Mouse (Mus musculus): Measurements from ENCODE around the gene Banf1. TPM values are rescaled to one million over a fixed set of nuclear protein-coding genes. Genes with fewer than 3 reads are reported as not detected.
"Not testable (repeated sequence)": the region's sequence is repeated elsewhere in the genome, so short reads cannot be mapped to it uniquely, and the experiment has no call there.

Banf1 gene
- 100 to 1,000 TPM; 116 to 124 TPM for total RNA-seq (2021)
- long read RNA-seq, experiment 1, transcript Banf1-202 (3 exons, 758 nt) = minor isoform, 13 of 365 reads
- long read RNA-seq, experiment 1, transcript Banf1-201 (3 exons, 1,261 nt) = major isoform, 140 of 365 reads
- long read RNA-seq, experiment 1, partial matches to known transcripts = 194 of 365 reads
- long read RNA-seq, experiment 1, other reads (novel, unspliced or antisense) = 17 of 365 reads
- long read RNA-seq, experiment 2, transcript Banf1-201 (3 exons, 1,261 nt) = major isoform, 165 of 382 reads
- long read RNA-seq, experiment 2, transcript Banf1-202 (3 exons, 758 nt) = minor isoform, 14 of 382 reads
- long read RNA-seq, experiment 2, partial matches to known transcripts = 190 of 382 reads
- long read RNA-seq, experiment 2, other reads (novel, unspliced or antisense) = 10 of 382 reads

DNA sequence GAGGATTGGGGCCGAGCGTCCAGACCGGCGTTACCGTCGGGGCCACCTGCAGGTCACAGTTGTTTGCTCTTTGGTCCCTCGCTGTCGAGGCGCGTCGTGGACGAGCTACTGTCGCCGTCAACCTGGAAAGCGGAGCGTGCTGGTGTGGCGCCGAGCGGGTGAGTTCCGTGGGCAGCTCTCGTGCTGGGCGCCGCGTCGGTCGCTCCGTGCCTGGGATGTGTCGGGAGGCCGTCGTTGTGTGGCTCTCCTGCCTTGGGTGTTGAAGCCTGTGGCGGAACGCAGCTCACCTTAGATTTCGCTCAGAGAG, at the start of gene Banf1:
Gene Banf1, minus strand, starts transcription at position 116 of the 307 bp plus-strand sequence.
- DNase-seq = no peak
- intact Hi-C loops (cut with DNase I) = no loop called here

DNA sequence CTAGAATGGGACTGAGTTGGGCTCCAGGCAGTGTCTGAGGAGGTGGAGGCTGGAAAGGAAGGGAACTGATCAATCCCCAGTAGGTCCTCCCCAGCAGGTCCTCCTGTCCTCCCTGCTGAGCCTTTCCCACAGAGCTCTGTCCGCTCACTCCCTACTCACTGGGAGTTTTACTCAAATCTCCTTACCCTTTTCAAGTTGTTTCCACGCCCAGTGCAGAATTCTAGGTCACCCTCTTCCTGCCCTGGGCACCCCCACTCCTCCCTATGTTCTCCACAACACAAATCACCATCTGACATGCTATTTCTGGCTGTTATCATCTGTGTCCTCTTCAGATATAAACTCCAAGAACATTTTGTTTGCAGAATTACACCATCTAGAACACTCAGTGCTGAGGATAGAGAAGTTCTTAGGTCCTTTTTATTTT, 47.6 kb upstream of the Banf1 start:
- intact Hi-C loops (cut with DNase I) = no loop called here
- no peak for DNase-seq

DNA sequence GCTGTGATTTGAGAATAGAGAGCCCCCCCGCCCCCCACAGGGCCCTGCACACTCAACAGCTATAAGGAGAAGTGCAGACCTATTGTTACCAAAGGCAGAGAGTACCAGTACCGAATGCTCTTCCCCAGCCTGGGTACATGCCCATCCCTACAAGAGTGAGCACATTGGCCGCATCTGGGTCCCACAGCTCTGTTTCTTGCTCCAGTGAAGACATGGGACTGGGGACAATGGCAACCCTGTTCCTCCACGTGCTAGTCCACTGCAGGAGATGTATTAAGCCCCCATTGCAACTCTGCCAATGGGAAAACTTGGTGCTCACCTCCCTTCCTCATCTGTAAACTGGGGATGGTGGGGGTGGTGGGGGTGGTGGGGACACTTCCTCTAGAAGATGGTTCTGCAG, 46.9 kb upstream of the Banf1 start:
- no peak for DNase-seq

DNA sequence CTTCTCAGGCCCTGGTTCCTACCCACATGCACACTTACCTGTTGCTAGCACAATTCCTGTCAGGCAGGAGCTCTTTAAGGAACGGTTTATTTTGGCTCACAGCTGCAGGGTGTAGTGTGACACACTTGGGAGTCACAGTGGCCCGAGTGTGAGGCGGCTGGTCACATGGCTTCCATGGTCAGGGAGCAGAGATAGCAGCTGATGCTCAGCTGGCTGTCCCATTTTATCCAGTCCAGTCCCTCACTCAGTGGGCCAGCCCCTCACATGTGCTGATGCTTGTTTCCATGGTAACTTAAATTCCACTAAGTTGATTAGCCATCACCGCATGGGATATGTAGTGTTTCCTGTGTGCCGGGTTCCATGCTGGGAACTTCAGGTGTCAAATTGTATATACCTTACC, 45.0 kb upstream of the Banf1 start:
- intact Hi-C loops (cut with DNase I) = no loop called here
- DNase-seq = no peak

More for the DNA sequence above, 46.9 kb upstream of the Banf1 start:
- intact Hi-C loops (cut with DNase I) = no loop called here

DNA sequence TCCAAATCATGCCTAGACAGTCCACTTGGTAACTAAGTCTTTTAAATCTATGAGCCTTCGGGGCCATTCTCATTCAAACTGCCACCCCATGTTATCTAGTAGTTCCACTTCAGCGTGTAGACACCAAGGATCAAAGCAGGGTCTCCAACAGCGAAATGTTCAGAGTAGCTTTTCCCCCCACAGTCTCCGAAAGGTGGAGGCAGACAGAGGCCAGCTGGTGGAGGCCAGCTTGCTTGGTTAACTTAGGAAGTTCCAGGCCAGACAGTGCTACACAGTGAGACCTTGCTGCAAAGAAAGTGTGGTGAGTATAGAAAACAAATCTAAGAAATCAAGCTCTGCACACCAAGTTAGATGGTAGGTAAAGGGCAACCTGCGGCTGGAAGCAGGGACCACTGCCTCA, 43.7 kb upstream of the Banf1 start:
- intact Hi-C loops (cut with DNase I) = no loop called here
- no peak for DNase-seq

DNA sequence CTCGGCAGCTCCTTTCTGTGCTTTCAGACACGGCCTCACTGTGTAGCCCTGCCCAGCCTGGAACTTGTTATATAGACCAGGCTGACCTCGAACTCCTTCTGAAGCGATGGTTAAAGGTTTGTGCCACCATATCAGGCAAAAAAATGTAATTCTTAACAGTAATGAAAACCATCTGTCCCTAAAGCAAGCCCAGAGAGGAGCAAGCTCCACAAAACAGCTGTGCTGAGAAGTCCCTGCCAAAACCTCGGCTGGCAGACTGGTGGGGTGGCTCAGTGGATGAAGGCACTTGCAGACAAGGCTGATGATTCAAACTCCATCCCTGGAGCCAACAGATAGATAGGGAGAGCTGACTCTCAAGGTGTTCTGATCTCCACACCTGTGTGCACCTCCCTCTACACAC, 42.1 kb upstream of the Banf1 start:
- intact Hi-C loops (cut with DNase I) = no loop called here
- DNase-seq = no peak

DNA sequence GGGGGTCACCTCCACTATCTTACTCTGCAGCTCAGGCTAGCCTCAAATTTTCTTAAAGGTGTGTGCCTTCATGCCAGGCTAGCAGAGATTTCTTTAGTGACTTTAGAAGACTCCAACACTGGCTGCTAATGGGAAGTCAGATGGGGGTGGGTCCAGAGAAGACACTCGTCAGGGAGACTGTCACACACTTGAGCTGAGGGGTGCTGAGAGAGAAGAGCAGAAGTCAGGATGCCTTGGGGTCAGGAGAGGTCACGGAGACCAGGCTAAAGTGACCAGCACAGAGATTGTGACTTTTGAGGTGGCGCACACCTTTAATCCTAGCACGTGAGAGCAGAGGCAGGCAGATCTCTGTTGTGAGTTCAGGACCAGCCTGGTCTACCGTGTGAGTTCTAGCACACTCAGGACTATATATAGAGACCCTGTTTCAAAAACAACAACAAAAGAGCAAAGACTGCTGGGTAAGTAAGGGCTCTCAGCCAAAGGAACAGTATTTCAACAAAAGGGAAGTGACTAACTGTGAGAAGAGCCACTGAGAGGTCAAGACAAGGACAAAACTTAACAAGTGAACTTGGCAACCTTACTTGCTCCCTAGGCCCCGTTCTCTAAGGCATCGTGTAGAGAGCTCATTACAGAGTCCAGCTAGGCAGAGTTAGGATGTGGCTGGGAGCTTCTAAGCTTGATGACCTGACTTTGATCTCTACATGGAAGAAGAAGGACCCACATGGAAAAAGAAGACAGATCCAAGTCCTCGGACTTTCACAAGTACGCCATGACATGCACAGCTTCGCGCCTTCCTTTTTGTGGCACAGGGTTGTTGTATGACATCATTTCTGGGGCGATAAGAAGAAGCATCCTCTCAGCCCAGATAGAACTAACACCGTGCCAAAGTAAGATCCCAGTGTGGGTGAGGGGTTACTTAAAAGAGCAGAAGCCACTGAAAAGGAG, 41.4 kb upstream of the Banf1 start:
- no peak for DNase-seq
- intact Hi-C loops (cut with DNase I) = no loop called here

DNA sequence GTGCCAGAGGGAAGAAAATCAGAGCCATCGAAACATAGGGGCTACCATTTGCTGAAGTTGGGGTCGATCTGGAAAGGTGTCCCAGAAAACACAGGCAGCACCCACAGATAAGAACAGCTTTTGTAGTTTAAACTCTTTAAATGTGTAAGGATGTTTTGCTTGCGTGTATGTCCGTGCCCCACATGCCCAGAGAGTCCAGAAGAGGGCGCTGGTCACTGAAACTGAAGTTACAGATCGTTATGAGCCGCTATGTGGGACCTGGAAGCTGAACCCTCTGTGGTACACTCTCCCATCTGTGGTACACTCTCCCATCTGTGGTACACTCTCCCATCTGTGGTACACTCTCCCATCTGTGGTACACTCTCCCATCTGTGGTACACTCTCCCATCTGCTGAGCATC, 40.2 kb upstream of the Banf1 start:
- intact Hi-C loops (cut with DNase I) = no loop called here
- DNase-seq = peak in 1 of 2 experiments; percentile 56

DNA sequence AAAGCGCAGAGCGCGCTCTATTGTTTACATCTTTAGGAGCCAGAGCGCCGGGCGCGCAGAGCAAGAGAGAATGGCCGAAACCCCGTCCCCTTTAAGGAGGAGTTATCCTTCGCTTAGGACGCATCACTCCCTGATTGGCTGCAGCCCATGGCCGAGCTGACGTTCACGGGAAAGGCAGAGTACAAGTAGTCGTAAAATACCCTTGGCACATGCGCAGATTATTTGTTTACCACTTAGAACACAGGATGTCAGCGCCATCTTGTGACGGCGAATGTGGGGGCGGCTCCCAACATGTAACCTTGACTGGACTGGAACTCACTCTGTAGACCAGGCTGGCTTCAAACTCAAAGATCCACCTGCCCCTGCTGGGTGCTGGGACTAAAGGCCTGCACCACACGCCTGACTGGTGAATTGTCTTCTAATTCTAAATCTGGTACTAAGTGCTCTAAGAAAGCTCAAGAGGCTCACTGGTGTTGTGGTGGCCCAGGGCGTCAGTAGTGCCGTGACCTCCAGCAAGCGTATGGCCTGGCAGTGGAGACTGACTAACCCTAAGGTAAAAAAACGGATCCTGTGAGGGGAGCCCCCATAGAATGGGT, 39.7 kb upstream of the Banf1 start:
- intact Hi-C loops (cut with DNase I); DNase-seq: not testable (repeated sequence)

DNA sequence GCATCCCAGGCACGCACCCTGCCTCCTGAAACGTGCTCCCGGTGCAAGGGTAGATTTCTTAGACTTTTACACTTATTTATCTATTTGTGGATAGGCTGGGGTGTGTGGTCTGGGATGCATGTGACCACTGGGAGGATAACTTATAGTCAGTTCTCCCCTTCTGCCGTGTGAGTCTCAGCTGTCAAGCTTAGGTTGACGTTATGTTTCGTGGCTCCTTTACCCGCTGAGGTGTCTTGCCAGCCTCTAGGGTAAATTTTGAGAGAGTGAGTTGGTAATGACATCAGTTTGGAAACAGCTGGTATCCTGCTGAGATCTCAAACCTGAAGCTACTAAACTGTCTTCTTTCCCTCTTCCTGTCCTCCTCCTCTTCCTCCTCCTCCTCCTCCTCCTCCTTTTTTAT, 39.0 kb upstream of the Banf1 start:
- DNase-seq = no peak
- intact Hi-C loops (cut with DNase I) = no loop called here

DNA sequence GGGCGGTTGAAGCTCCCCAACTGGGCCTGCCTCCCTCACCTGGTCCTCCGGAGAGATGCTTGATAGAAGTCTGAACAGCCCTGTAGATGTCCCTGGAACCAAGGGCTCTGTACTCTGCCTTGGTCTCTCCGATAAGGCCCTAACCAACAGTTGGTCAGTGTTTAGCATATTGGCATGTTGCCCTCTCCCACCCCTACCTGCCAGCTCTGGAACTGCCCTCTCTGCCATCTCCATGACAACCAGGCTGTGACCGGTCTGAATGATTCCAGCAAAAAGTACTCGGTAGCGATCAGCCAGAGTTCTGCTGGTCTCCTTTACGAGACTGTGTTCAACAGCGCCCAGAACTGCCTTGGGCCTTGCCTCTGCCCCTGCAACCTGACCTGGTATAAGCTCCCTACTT, 35.3 kb upstream of the Banf1 start, which contains the start of gene Tsga10ip:
Gene Tsga10ip, minus strand, starts transcription at position 234 of the 400 bp plus-strand sequence.
- intact Hi-C loops (cut with DNase I) = no loop called here
- no peak for DNase-seq

DNA sequence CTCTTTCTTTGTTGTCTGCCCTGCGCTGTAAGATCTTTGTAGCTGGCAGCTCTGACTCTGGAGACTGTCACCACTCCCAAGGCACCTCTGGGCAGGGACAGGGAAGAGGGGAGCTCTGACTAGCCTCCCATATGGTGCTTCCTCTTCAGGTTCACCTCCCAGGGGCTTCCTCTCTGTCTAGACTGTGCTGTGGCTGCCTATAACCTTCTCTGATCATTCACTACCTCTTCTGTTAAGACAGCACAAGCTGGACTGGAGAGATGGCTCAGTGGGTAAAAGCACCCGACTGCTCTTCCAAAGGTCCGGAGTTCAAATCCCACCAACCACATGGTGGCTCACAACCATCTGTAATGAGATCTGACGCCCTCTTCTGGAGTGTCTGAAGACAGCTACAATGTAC, 34.1 kb upstream of the Banf1 start:
- intact Hi-C loops (cut with DNase I); DNase-seq: not testable (repeated sequence)

DNA sequence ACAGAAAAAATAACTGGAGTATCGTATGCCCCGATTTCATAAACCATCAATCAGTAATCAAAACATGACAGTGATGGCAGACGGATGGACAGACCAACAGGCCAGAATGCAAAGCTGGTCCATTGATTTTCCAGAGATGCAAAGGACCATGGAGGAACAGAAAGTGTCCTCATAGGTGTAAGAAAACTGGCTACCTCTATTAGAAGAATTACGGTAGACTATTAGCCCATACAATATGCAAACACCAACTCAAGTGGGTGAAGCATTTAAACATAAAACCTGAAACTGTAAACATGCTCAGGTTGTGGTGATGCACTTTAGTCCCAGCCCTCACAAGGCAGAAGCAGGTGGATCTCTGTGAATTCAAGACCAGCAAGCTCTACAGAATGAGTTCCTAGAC, 28.4 kb upstream of the Banf1 start:
- intact Hi-C loops (cut with DNase I) = no loop called here
- DNase-seq = no peak

DNA sequence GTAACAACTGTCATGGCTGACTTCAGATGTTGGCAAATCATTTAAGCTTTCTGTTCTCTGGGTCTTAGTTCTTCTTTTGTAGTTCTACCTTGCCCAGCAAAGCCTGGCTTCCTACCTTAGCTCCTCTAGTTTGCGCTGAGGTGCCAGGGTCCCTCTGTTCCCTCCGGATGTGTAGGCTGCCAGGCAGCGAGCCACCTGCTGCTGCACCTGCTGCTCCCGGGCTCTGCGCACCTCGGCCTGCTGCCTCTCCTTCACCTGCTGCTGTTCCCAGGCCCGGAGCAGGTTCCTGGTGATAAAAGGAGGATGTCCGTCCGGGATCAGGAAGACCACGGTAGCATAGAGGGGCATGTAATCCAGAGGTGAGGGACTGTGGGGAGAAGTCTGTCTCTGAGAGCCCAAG, 27.2 kb upstream of the Banf1 start:
- no peak for DNase-seq
- intact Hi-C loops (cut with DNase I) = no loop called here

DNA sequence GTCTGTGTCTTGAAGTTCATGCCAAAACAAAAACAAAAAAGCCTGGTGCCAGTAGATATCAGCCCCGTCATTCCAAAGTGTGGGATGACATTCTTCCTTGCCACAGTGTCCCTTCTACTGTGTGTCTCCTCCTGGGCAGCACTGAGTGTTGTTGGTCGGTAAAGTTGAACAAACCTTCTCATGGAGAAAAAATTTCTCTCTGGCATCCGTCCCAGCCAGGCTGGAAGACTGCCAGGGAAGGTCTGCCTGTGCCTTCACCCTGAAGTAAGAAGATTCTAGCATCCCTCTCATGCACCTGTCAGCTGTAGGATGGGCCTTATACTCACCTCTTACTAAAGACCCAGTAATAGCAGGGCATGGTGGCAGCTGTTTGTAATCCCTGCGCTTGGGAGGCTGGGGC, 25.9 kb upstream of the Banf1 start:
- intact Hi-C loops (cut with DNase I) = no loop called here
- DNase-seq = no peak

DNA sequence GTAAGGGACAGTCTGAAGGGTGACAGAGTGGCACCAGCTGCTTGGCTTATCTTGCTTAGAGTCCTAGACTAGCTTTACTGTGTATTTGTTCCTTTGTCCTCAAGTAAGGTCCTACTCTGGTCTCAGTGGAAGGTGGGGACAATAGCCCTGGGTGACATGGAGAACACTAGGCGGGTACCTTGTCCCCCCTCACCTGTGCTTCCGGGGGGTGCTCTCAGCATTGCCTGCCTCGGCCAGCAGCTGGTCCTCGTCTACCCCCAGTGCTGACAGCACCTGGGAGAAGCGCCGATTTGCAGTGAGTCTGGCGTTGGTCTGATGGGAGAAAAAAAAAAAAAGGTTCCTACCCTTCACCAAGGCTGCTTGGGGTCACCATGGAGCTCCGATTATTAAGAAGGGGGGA, 23.4 kb upstream of the Banf1 start:
- DNase-seq = no peak
- intact Hi-C loops (cut with DNase I) = no loop called here

DNA sequence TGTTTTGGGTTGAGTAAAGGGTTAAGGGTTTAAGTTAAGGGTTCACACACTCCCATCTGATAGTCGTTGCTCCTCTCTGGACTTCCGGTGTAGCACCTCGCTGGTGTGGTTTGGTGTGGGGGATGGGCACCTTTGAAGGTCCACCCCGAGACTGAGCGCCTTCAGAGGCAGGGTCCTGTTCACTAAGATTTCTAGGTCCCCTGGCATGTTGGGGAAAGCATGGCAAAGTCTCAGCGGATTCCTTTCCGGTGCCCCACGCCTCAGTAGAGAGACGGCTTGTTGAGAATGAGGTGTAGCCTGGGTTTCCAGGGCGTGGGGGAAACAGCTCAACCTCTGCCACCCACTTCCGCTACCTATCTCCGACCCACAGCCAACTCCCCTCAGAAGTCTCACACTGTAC, 22.7 kb upstream of the Banf1 start:
- intact Hi-C loops (cut with DNase I) = no loop called here
- no peak for DNase-seq

DNA sequence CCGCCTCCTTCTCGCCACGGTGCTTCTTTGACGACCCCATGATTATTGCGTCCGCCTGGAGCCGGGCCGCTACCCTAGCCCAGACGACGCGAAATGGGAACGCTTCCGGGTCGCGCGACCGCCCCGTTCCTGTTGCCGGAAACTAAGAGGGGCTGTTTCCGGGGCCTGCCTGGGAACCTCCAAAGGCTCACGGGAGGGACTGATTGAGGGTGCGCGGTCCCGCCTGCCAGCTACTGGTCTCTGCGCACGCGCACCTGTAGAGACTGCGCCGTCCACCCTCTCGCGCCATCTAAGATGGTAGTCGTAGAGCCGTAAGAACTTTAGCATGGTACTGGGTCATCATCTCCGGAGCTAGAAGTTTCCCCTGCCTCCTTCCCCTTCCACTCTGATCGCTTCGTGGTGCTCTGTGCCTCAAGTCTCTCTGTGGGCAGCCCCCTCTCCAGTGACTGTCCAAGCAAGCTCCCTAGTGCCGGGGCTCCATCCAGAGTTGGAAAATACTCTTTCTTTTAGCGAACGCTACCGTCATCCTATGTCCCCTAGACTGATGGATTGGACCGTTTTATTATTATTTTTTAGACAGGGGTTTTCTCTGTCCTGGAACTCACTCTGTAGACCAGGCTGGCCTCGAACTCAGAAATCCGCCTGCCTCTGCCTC, 21.7 kb upstream of the Banf1 start, which contains the start of gene Sart1:
Gene Sart1, minus strand, starts transcription at position 116 of the 655 bp plus-strand sequence.
- intact Hi-C loops (cut with DNase I) = loop anchor here (1.0 kb wide), 1 partner anchor 22 kb away; the partner anchor contains the start of gene Eif1ad
- peak; percentile 88 to 93 for DNase-seq

DNA sequence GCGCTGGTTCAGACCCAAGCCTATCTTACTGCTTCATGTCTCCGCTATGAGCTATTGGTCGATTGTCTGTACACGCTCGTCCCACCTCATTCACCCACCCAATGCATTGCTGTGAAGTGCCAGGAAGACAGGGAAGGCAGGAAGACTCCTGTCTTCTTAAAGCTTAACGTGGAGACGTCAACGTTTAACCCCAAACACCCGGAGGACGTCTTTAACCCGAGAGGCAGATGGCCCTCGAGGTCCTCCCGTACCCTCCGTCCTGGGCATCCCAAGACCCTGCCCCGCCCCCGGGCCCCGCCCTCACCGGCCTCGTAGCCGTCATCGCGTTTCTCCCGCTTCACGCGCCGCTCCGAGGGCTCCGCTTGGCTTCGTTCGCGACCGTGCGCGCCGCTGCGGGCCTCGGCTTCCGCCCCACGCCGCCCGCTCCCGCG, 21.1 kb upstream of the Banf1 start:
- intact Hi-C loops (cut with DNase I) = loop anchor here (1.0 kb wide), 1 partner anchor 22 kb away; the partner anchor contains the start of gene Eif1ad
- no peak for DNase-seq

DNA sequence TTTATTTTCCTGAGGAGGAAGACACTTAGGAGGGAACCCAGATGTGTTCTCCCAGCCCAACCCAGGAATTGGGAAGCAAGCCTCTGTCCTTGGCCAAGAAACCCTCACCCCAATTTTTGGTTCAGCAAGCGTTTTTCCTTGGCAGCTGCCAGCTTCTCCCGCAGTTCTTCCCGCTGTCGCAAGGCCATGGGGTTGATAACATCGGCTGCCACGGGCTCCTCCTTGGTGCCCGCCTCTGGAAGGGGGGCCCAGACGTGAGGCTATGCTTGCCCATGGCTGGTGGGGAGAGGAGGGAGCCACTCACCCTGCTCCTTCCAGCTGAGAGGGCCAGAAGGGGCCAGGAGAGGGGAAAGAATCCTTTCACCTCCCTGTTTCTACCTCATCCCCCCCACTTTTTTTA, 17.7 kb upstream of the Banf1 start:
- DNase-seq = no peak

More for the DNA sequence above, 17.7 kb upstream of the Banf1 start:
- intact Hi-C loops (cut with DNase I) = no loop called here
